Mouse (Mus musculus): ENCODE data around the gene Tgm1.

DNA sequence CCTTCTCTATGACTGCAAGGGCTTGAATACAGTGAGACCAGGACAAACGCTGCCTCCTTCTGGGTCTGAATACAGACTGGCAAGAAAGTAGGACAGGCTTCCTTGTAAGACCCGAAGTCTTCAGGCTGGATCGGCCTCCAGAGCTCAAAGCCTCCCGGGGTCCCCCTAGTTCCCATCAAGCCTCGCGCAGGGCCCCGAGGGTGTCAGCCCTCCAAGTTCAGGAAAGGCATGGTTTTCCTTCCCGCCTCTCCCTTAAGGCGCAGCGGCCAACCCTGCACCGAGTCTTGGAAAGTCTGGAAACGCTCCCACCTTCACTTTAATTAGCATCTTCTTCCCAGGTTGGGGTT, 42.3 kb downstream of the Tgm1 start:
- TF ChIP-seq CTCF (IDR thresholded peaks at IDR 0.05; ENCODE audit: low read depth, low read length) (no peak), POLR2A (IDR thresholded peaks at IDR 0.05; ENCODE audit: borderline replicate concordance, low read depth, low read length) (no peak)

Measured in bone marrow macrophage, adult 2 months (primary cell).